Mouse (Mus musculus): ENCODE measurements around the gene Bub1b. TPM values are rescaled to one million over a fixed set of nuclear protein-coding genes. Genes with fewer than 3 reads are reported as not detected.

Gene Bub1b
- polyA plus RNA-seq, 1 experiment from 2014 or later, result 47.8 TPM

GRCm38 (mm10) chr2:118669245-118669644 lies 71.2 kb downstream of the Bub1b start:
- Histone ChIP-seq H3K9ac (no peak overlapping the region), H3K27ac (no peak overlapping the region), H3K27me3 (peaks cover 41% of the 10 kb centered on the region), H3K36me3 (no peaks in the 10 kb centered on the region), H3K4me1 (replicated peaks) (peaks cover 31% of the 10 kb centered on the region), H3K4me3 (replicated peaks) (no peak overlapping the region), H3K9me3 (replicated peaks) (no peaks in the 10 kb centered on the region), H3K4me2 (no peak overlapping the region)
- no peak for DNase-seq
- ATAC-seq (ENCODE audit: low read depth), result no peak
- 72% methylated on average over 6 of the region's 6 CpGs for WGBS (ENCODE audit: insufficient replicate concordance)

- no peak for ATAC-seq (ENCODE audit: low read depth)
- Histone ChIP-seq H3K27ac (no peak overlapping the region), H3K4me2 (no peak overlapping the region), H3K4me1 (replicated peaks) (peaks cover 25% of the 10 kb centered on the region), H3K9ac (no peak overlapping the region), H3K4me3 (replicated peaks) (no peak overlapping the region), H3K27me3 (peaks cover 46% of the 10 kb centered on the region), H3K9me3 (replicated peaks) (no peaks in the 10 kb centered on the region), H3K36me3 (no peaks in the 10 kb centered on the region)
- WGBS (ENCODE audit: insufficient replicate concordance), result 55% methylated on average over 2 of the region's 2 CpGs
- no peak for DNase-seq
Observed at GRCm38 (mm10) chr2:118669785-118670184, 71.8 kb downstream of the Bub1b start.

- peaks cover 65% of the 10 kb centered on the region for H3K27me3 ChIP-seq
Observed at GRCm38 (mm10) chr2:118671728-118672127, 73.7 kb downstream of the Bub1b start.

GRCm38 (mm10) chr2:118673686-118674465 lies 75.9 kb downstream of the Bub1b start:
- no peaks in the 10 kb centered on the region for H3K9me3 ChIP-seq (replicated peaks)
- ATAC-seq (ENCODE audit: low read depth) (no peak), DNase-seq (no peak)
- H3K4me3 ChIP-seq (replicated peaks), result no peak overlapping the region
- H3K4me1 ChIP-seq (replicated peaks), result peaks cover 21% of the 10 kb centered on the region
- no peak overlapping the region for H3K9ac ChIP-seq
- no peak overlapping the region for H3K4me2 ChIP-seq
- peaks cover 86% of the 10 kb centered on the region for H3K27me3 ChIP-seq
- no peak overlapping the region for H3K27ac ChIP-seq
- no peaks in the 10 kb centered on the region for H3K36me3 ChIP-seq
- WGBS (ENCODE audit: insufficient replicate concordance), result 36% methylated on average over 15 of the region's 15 CpGs

More at GRCm38 (mm10) chr2:118671728-118672127, 73.7 kb downstream of the Bub1b start:
- no peak overlapping the region for H3K4me2 ChIP-seq
- no peaks in the 10 kb centered on the region for H3K9me3 ChIP-seq (replicated peaks)
- no peak for DNase-seq
- WGBS (ENCODE audit: insufficient replicate concordance), result 60% methylated on average over 1 of the region's 1 CpGs
- H3K36me3 ChIP-seq, result no peaks in the 10 kb centered on the region
- peaks cover 13% of the 10 kb centered on the region for H3K4me1 ChIP-seq (replicated peaks)
- no peak overlapping the region for H3K4me3 ChIP-seq (replicated peaks)
- H3K27ac ChIP-seq, result no peak overlapping the region
- no peak overlapping the region for H3K9ac ChIP-seq
- ATAC-seq (ENCODE audit: low read depth), result no peak

- peaks cover 85% of the 10 kb centered on the region for H3K27me3 ChIP-seq
- no peak for ATAC-seq (ENCODE audit: low read depth)
- no peak for DNase-seq
- no peaks in the 10 kb centered on the region for H3K9me3 ChIP-seq (replicated peaks)
- H3K27ac ChIP-seq, result no peak overlapping the region
- no peaks in the 10 kb centered on the region for H3K36me3 ChIP-seq
- no peak overlapping the region for H3K9ac ChIP-seq
- WGBS (ENCODE audit: insufficient replicate concordance), result 23% methylated on average over 7 of the region's 7 CpGs
- no peak overlapping the region for H3K4me3 ChIP-seq (replicated peaks)
- H3K4me2 ChIP-seq, result no peak overlapping the region
- peaks cover 21% of the 10 kb centered on the region for H3K4me1 ChIP-seq (replicated peaks)
Observed at GRCm38 (mm10) chr2:118674500-118674899, 76.5 kb downstream of the Bub1b start.

GRCm38 (mm10) chr2:118676839-118677741 lies 79.1 kb downstream of the Bub1b start:
- H3K27me3 ChIP-seq, result peaks cover 85% of the 10 kb centered on the region
- 2% methylated on average over 89 of the region's 89 CpGs for WGBS (ENCODE audit: insufficient replicate concordance)
- no peak overlapping the region for H3K27ac ChIP-seq

GRCm38 (mm10) chr2:118677817-118678216 lies 79.8 kb downstream of the Bub1b start:
- Histone ChIP-seq H3K36me3 (no peaks in the 10 kb centered on the region), H3K4me1 (replicated peaks) (peaks cover 29% of the 10 kb centered on the region), H3K4me2 (peak overlapping the region; percentile 87), H3K4me3 (replicated peaks) (peak overlapping the region; percentile 58), H3K9ac (peak overlapping the region; percentile 66), H3K27me3 (peaks cover 79% of the 10 kb centered on the region), H3K9me3 (replicated peaks) (no peaks in the 10 kb centered on the region), H3K27ac (no peak overlapping the region)
- ATAC-seq (ENCODE audit: low read depth), result peak; percentile 47
- WGBS (ENCODE audit: insufficient replicate concordance), result 12% methylated on average over 4 of the region's 4 CpGs
- DNase-seq, result no peak

More at GRCm38 (mm10) chr2:118676839-118677741, 79.1 kb downstream of the Bub1b start:
- Histone ChIP-seq H3K9ac (peak overlapping the region; percentile 66), H3K4me2 (peak overlapping the region; percentile 87), H3K9me3 (replicated peaks) (no peaks in the 10 kb centered on the region), H3K4me3 (replicated peaks) (peak overlapping the region; percentile 58), H3K4me1 (replicated peaks) (peaks cover 22% of the 10 kb centered on the region), H3K36me3 (no peaks in the 10 kb centered on the region)
- ATAC-seq (ENCODE audit: low read depth) (peak; percentile 55), DNase-seq (no peak)

GRCm38 (mm10) chr2:118679577-118679976 lies 81.6 kb downstream of the Bub1b start:
- Histone ChIP-seq H3K9me3 (replicated peaks) (no peaks in the 10 kb centered on the region), H3K36me3 (no peaks in the 10 kb centered on the region), H3K4me3 (replicated peaks) (no peak overlapping the region), H3K9ac (no peak overlapping the region), H3K27ac (no peak overlapping the region), H3K4me1 (replicated peaks) (peaks cover 33% of the 10 kb centered on the region), H3K27me3 (peaks cover 61% of the 10 kb centered on the region), H3K4me2 (no peak overlapping the region)
- ATAC-seq (ENCODE audit: low read depth), result no peak
- DNase-seq, result no peak
- 71% methylated on average over 3 of the region's 3 CpGs for WGBS (ENCODE audit: insufficient replicate concordance)

- 80% methylated on average over 6 of the region's 6 CpGs for WGBS (ENCODE audit: insufficient replicate concordance)
- H3K4me1 ChIP-seq (replicated peaks), result peaks cover 33% of the 10 kb centered on the region
- no peak overlapping the region for H3K27ac ChIP-seq
- H3K4me2 ChIP-seq, result no peak overlapping the region
- H3K36me3 ChIP-seq, result no peaks in the 10 kb centered on the region
- DNase-seq (no peak), ATAC-seq (ENCODE audit: low read depth) (no peak)
- H3K9me3 ChIP-seq (replicated peaks), result no peaks in the 10 kb centered on the region
- peaks cover 48% of the 10 kb centered on the region for H3K27me3 ChIP-seq
- H3K4me3 ChIP-seq (replicated peaks), result no peak overlapping the region
- H3K9ac ChIP-seq, result no peak overlapping the region
Observed at GRCm38 (mm10) chr2:118680926-118681325, 82.9 kb downstream of the Bub1b start.

GRCm38 (mm10) chr2:118682544-118683260 lies 84.7 kb downstream of the Bub1b start:
- WGBS (ENCODE audit: insufficient replicate concordance), result 29% methylated on average over 8 of the region's 8 CpGs
- Histone ChIP-seq H3K27me3 (peaks cover 31% of the 10 kb centered on the region), H3K4me3 (replicated peaks) (no peak overlapping the region)

GRCm38 (mm10) chr2:118685088-118685487 lies 87.1 kb downstream of the Bub1b start:
- peaks cover 13% of the 10 kb centered on the region for H3K27me3 ChIP-seq
- WGBS (ENCODE audit: insufficient replicate concordance), result 76% methylated on average over 4 of the region's 4 CpGs
- ATAC-seq (ENCODE audit: low read depth), result no peak

More at GRCm38 (mm10) chr2:118682544-118683260, 84.7 kb downstream of the Bub1b start:
- H3K9ac ChIP-seq, result no peak overlapping the region
- H3K27ac ChIP-seq, result no peak overlapping the region
- no peak overlapping the region for H3K4me2 ChIP-seq
- no peaks in the 10 kb centered on the region for H3K9me3 ChIP-seq (replicated peaks)
- H3K36me3 ChIP-seq, result no peaks in the 10 kb centered on the region
- DNase-seq (no peak), ATAC-seq (ENCODE audit: low read depth) (no peak)
- peaks cover 19% of the 10 kb centered on the region for H3K4me1 ChIP-seq (replicated peaks)

More at GRCm38 (mm10) chr2:118685088-118685487, 87.1 kb downstream of the Bub1b start:
- Histone ChIP-seq H3K4me3 (replicated peaks) (no peak overlapping the region), H3K36me3 (no peaks in the 10 kb centered on the region), H3K4me1 (replicated peaks) (peaks cover 12% of the 10 kb centered on the region), H3K4me2 (no peak overlapping the region), H3K9ac (no peak overlapping the region), H3K9me3 (replicated peaks) (no peaks in the 10 kb centered on the region), H3K27ac (no peak overlapping the region)
- DNase-seq, result no peak
